Mouse (Mus musculus): Measurements from ENCODE around the gene Cacnb4. TPM values are rescaled to one million over a fixed set of nuclear protein-coding genes. Genes with fewer than 3 reads are reported as not detected.

The Cacnb4 gene
- total and polyA plus RNA-seq, 3 experiments, result 0.16 to 0.61 (median 0.29) TPM

GRCm38 (mm10) chr2:52478501-52478900, 198.1 kb downstream of the Cacnb4 start:
- Histone ChIP-seq H3K4me1 (ENCODE audit: control insufficient read depth, insufficient read depth, low read length) (peaks cover 1% of the 10 kb centered on the region), H3K4me3 (no peak overlapping the region), H3K27ac (no peak overlapping the region), H3K27me3 (ENCODE audit: control insufficient read depth, insufficient read depth, low read length) (no peaks in the 10 kb centered on the region), H3K9ac (ENCODE audit: low read depth, low read length) (no peak overlapping the region), H3K36me3 (ENCODE audit: control insufficient read depth, insufficient read depth, low read length) (no peaks in the 10 kb centered on the region), H3K79me2 (replicated peaks; ENCODE audit: control insufficient read depth, insufficient read depth, low read length) (no peaks in the 10 kb centered on the region)
- intact Hi-C loops (cut with DNase I), result no loop called here
- TF ChIP-seq CTCF (IDR thresholded peaks at IDR 0.05) (no peak), POLR2A (IDR thresholded peaks at IDR 0.05; ENCODE audit: insufficient read depth, low read depth, low read length) (no peak), EP300 (IDR thresholded peaks at IDR 0.05; ENCODE audit: insufficient read depth, low read depth, low read length) (no peak)
- no peak for DNase-seq
- WGBS, result 96% methylated on average over 5 of the region's 5 CpGs

GRCm38 (mm10) chr2:52477550-52477907, 199.1 kb downstream of the Cacnb4 start:
- intact Hi-C loops (cut with DNase I), result no loop called here
- H3K27ac ChIP-seq, result no peak overlapping the region
- no peak overlapping the region for H3K4me3 ChIP-seq
- 64% methylated on average over 13 of the region's 13 CpGs for WGBS
- H3K27me3 ChIP-seq (ENCODE audit: control insufficient read depth, insufficient read depth, low read length), result no peaks in the 10 kb centered on the region
- H3K79me2 ChIP-seq (replicated peaks; ENCODE audit: control insufficient read depth, insufficient read depth, low read length), result no peaks in the 10 kb centered on the region
- TF ChIP-seq CTCF (IDR thresholded peaks at IDR 0.05) (no peak), EP300 (IDR thresholded peaks at IDR 0.05; ENCODE audit: insufficient read depth, low read depth, low read length) (no peak)
- H3K36me3 ChIP-seq (ENCODE audit: control insufficient read depth, insufficient read depth, low read length), result no peaks in the 10 kb centered on the region
- no peak for DNase-seq
- H3K4me1 ChIP-seq (ENCODE audit: control insufficient read depth, insufficient read depth, low read length), result no peaks in the 10 kb centered on the region; the same call in 1 of the 2 replicates
- H3K9ac ChIP-seq (ENCODE audit: low read depth, low read length), result no peak overlapping the region

GRCm38 (mm10) chr2:52476801-52477549, 199.7 kb downstream of the Cacnb4 start:
- no peak overlapping the region for H3K9ac ChIP-seq (ENCODE audit: low read depth, low read length)
- H3K27me3 ChIP-seq (ENCODE audit: control insufficient read depth, insufficient read depth, low read length), result no peaks in the 10 kb centered on the region
- H3K36me3 ChIP-seq (ENCODE audit: control insufficient read depth, insufficient read depth, low read length), result no peaks in the 10 kb centered on the region
- no peak overlapping the region for H3K27ac ChIP-seq
- TF ChIP-seq EP300 (IDR thresholded peaks at IDR 0.05; ENCODE audit: insufficient read depth, low read depth, low read length), result no peak
- no peak for TF ChIP-seq POLR2A (IDR thresholded peaks at IDR 0.05; ENCODE audit: insufficient read depth, low read depth, low read length)
- no peak for TF ChIP-seq CTCF (IDR thresholded peaks at IDR 0.05)
- H3K79me2 ChIP-seq (replicated peaks; ENCODE audit: control insufficient read depth, insufficient read depth, low read length), result no peaks in the 10 kb centered on the region
- no peak overlapping the region for H3K4me3 ChIP-seq
- H3K4me1 ChIP-seq (ENCODE audit: control insufficient read depth, insufficient read depth, low read length), result no peaks in the 10 kb centered on the region; the same call in 1 of the 2 replicates
- WGBS, result 53% methylated on average over 13 of the region's 13 CpGs
- intact Hi-C loops (cut with DNase I), result no loop called here
- DNase-seq, result no peak

- H3K9ac ChIP-seq (ENCODE audit: low read depth, low read length), result no peak overlapping the region
- WGBS, result 94% methylated on average over 4 of the region's 4 CpGs
- TF ChIP-seq CTCF (IDR thresholded peaks at IDR 0.05) (no peak), EP300 (IDR thresholded peaks at IDR 0.05; ENCODE audit: insufficient read depth, low read depth, low read length) (no peak)
- intact Hi-C loops (cut with DNase I), result no loop called here
- H3K4me1 ChIP-seq (ENCODE audit: control insufficient read depth, insufficient read depth, low read length), result no peaks in the 10 kb centered on the region; the same call in 1 of the 2 replicates
- H3K36me3 ChIP-seq (ENCODE audit: control insufficient read depth, insufficient read depth, low read length), result no peaks in the 10 kb centered on the region
- H3K27me3 ChIP-seq (ENCODE audit: control insufficient read depth, insufficient read depth, low read length), result no peaks in the 10 kb centered on the region
- no peak overlapping the region for H3K27ac ChIP-seq
- no peak overlapping the region for H3K4me3 ChIP-seq
- DNase-seq, result no peak
- no peaks in the 10 kb centered on the region for H3K79me2 ChIP-seq (replicated peaks; ENCODE audit: control insufficient read depth, insufficient read depth, low read length)
These were observed 200.8 kb downstream of the Cacnb4 start for GRCm38 (mm10) chr2:52475854-52476253.

GRCm38 (mm10) chr2:52474570-52474969, 202.1 kb downstream of the Cacnb4 start:
- H3K9ac ChIP-seq (ENCODE audit: low read depth, low read length), result no peak overlapping the region
- 89% methylated on average over 11 of the region's 11 CpGs for WGBS
- H3K27ac ChIP-seq, result no peak overlapping the region
- H3K4me3 ChIP-seq, result no peak overlapping the region
- H3K79me2 ChIP-seq (replicated peaks; ENCODE audit: control insufficient read depth, insufficient read depth, low read length), result no peaks in the 10 kb centered on the region
- intact Hi-C loops (cut with DNase I), result no loop called here
- no peak for TF ChIP-seq EP300 (IDR thresholded peaks at IDR 0.05; ENCODE audit: insufficient read depth, low read depth, low read length)
- no peak for TF ChIP-seq CTCF (IDR thresholded peaks at IDR 0.05)
- no peak for TF ChIP-seq POLR2A (IDR thresholded peaks at IDR 0.05; ENCODE audit: insufficient read depth, low read depth, low read length)
- DNase-seq, result no peak
- no peaks in the 10 kb centered on the region for H3K36me3 ChIP-seq (ENCODE audit: control insufficient read depth, insufficient read depth, low read length)
- no peaks in the 10 kb centered on the region for H3K27me3 ChIP-seq (ENCODE audit: control insufficient read depth, insufficient read depth, low read length)
- no peaks in the 10 kb centered on the region; the same call in 1 of the 2 replicates for H3K4me1 ChIP-seq (ENCODE audit: control insufficient read depth, insufficient read depth, low read length)

- TF ChIP-seq CTCF (IDR thresholded peaks at IDR 0.05) (no peak), EP300 (IDR thresholded peaks at IDR 0.05; ENCODE audit: insufficient read depth, low read depth, low read length) (no peak), POLR2A (IDR thresholded peaks at IDR 0.05; ENCODE audit: insufficient read depth, low read depth, low read length) (no peak)
- Histone ChIP-seq H3K79me2 (replicated peaks; ENCODE audit: control insufficient read depth, insufficient read depth, low read length) (no peaks in the 10 kb centered on the region), H3K4me3 (no peak overlapping the region), H3K27me3 (ENCODE audit: control insufficient read depth, insufficient read depth, low read length) (no peaks in the 10 kb centered on the region), H3K9ac (ENCODE audit: low read depth, low read length) (no peak overlapping the region), H3K4me1 (ENCODE audit: control insufficient read depth, insufficient read depth, low read length) (no peaks in the 10 kb centered on the region), H3K27ac (no peak overlapping the region), H3K36me3 (ENCODE audit: control insufficient read depth, insufficient read depth, low read length) (no peaks in the 10 kb centered on the region)
- 33% methylated on average over 4 of the region's 4 CpGs for WGBS
- no peak for DNase-seq
- intact Hi-C loops (cut with DNase I), result no loop called here
These were observed 204.9 kb downstream of the Cacnb4 start for GRCm38 (mm10) chr2:52471545-52472291.

Measured in heart, adult 2 months (tissue).